Mouse (Mus musculus): ENCODE results near the gene Ankrd9. TPM values are rescaled to one million over a fixed set of nuclear protein-coding genes. Genes with fewer than 3 reads are reported as not detected.

The Ankrd9 gene
- polyA plus RNA-seq, 1 experiment from 2014 or later, result 7.8 TPM

Other genes starting within 250 kb of the Ankrd9 start
- 27.1 and 28.0 TPM in 2 replicates for gene Wdr20, start 241.1 kb downstream of the Ankrd9 start, polyA plus RNA-seq (2015; fragmentation: Nextera tagmentation; extraction: Ambion mirVana)
- 10.8 and 11.7 TPM in 2 replicates for gene Mok, start 138.1 kb downstream of the Ankrd9 start, polyA plus RNA-seq (2015; fragmentation: Nextera tagmentation; extraction: Ambion mirVana)
- gene Zfp839, start 128.8 kb downstream of the Ankrd9 start, polyA plus RNA-seq (2015; fragmentation: Nextera tagmentation; extraction: Ambion mirVana), result 3.9 and 4.3 TPM in 2 replicates
- gene Cinp, start 89.9 kb downstream of the Ankrd9 start, polyA plus RNA-seq (2015; fragmentation: Nextera tagmentation; extraction: Ambion mirVana), result 66.0 and 66.9 TPM in 2 replicates
- 6.1 and 6.3 TPM in 2 replicates for gene Tecpr2, start 89.8 kb downstream of the Ankrd9 start, polyA plus RNA-seq (2015; fragmentation: Nextera tagmentation; extraction: Ambion mirVana)
- 5.8 and 6.8 TPM in 2 replicates for gene Rcor1, start 60.3 kb upstream of the Ankrd9 start, polyA plus RNA-seq (2015; fragmentation: Nextera tagmentation; extraction: Ambion mirVana)
- gene Traf3, start 187.3 kb upstream of the Ankrd9 start, polyA plus RNA-seq (2015; fragmentation: Nextera tagmentation; extraction: Ambion mirVana), result 15.9 and 17.5 TPM in 2 replicates
- not detected in 2 replicates for gene 4930595D18Rik, start 205.5 kb upstream of the Ankrd9 start, polyA plus RNA-seq (2015; fragmentation: Nextera tagmentation; extraction: Ambion mirVana)